Mouse (Mus musculus) heart, adult 11 months (tissue): ENCODE measurements around the gene Creb3l4.

Experiments
- DNase-seq: peaks from one replicate; pipeline ENCODE4 v3.0.0; 2022

Creb3l4 gene

GRCm38 (mm10) chr3:90190859-90191510, 52.3 kb downstream of the Creb3l4 start:
- no peak for DNase-seq
